Mouse (Mus musculus) Muller cell, postnatal 12 days (primary cell): Measurements from ENCODE around the gene Slc25a18.

Experiments used
- DNase-seq: peaks from one replicate; pipeline ENCODE4 v3.0.0-alpha.2; 2015; ENCODE audit errors: inconsistent ontology term

The Slc25a18 gene

DNA sequence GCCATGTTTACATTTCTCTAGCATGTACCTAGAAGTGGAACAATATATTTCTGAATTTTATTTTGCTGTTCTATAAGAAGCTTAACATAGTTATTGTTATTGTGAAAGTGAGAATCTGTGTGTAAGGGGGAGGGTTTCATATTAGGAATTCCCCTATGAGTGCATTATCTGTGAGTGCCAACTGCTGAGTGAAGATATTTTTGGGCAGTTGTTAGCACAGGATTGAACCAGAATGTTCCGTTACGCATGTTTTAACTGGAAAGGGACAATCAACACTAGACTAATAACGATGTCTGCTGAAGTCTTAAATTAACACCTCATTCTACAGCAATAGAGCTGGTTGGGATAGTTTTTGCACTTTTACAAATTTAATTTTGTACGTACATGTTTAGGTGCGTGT lies 68.4 kb downstream of the Slc25a18 start:
- DNase-seq = no peak
